Mouse (Mus musculus) heart, embryonic 13.5 days (tissue): ENCODE data around the gene Olfr458. TPM values are rescaled to one million over a fixed set of nuclear protein-coding genes. Genes with fewer than 3 reads are reported as not detected.
"Not testable (repeated sequence)": the region's sequence is repeated elsewhere in the genome, so short reads cannot be mapped to it uniquely, and the experiment has no call there.

Experiments
- ATAC-seq: fragments of 200-750 bp; cut with Nextera tagmentation; 2 replicates; pipeline ENCODE4 v1.8.0; 2017; ENCODE audit warnings: moderate TSS enrichment; ENCODE audit not compliant: insufficient number of reproducible peaks, low FRiP score, low TSS enrichment; ENCODE audit errors: extremely low read depth
- H3K27ac ChIP-seq: fragments of 300-500 bp; sonication (generic); replicated peaks from 2 replicates; pipeline ENCODE4 v1.5.1; 2015; ENCODE audit warnings: moderate library complexity, mild to moderate bottlenecking, inconsistent platforms
- H3K27me3 ChIP-seq: fragments of 300-500 bp; sonication (generic); replicated peaks from 2 replicates; pipeline ENCODE4 v1.6.1; 2015; ENCODE audit warnings: mild to moderate bottlenecking, inconsistent platforms
- H3K36me3 ChIP-seq: fragments of 300-500 bp; sonication (generic); 2 replicates; pipeline ENCODE4 v1.6.1; 2015; ENCODE audit warnings: mild to moderate bottlenecking, inconsistent platforms
- H3K4me1 ChIP-seq: fragments of 300-500 bp; sonication (generic); 2 replicates; pipeline ENCODE4 v1.6.1; 2015; ENCODE audit warnings: inconsistent platforms
- H3K4me2 ChIP-seq: fragments of 300-500 bp; sonication (generic); 2 replicates; pipeline ENCODE4 v1.6.1; 2015; ENCODE audit warnings: inconsistent platforms, mild to moderate bottlenecking, moderate library complexity
- H3K4me3 ChIP-seq: fragments of 300-500 bp; sonication (generic); 2 replicates; pipeline ENCODE4 v1.5.1; 2015; ENCODE audit warnings: moderate library complexity, mild to moderate bottlenecking, inconsistent platforms
- H3K9ac ChIP-seq: fragments of 300-500 bp; sonication (generic); 2 replicates; pipeline ENCODE4 v1.6.1; 2015; ENCODE audit warnings: inconsistent platforms, mild to moderate bottlenecking, moderate library complexity
- H3K9me3 ChIP-seq: fragments of 300-500 bp; sonication (generic); 2 replicates; pipeline ENCODE4 v1.6.1; 2016; ENCODE audit warnings: inconsistent platforms
- WGBS: fragments of 180-500 bp; shearing (Covaris S2); methylation state at CpG from one replicate; pipeline ENCODE4 v1.1.7; 2015; ENCODE audit warnings: mixed read lengths; 5-methylcytosine and 5-hydroxymethylcytosine counted together
- polyA plus RNA-seq: library from polyadenylated mRNA; unstranded; fragments of >200 nt; fragmentation: Nextera tagmentation; extraction: Ambion mirVana; gene quantifications from 2 replicates; pipeline ENCODE4 v1.2.1, GENCODE M21; 2015

Olfr458 gene
- not detected in 2 replicates for polyA plus RNA-seq

DNA sequence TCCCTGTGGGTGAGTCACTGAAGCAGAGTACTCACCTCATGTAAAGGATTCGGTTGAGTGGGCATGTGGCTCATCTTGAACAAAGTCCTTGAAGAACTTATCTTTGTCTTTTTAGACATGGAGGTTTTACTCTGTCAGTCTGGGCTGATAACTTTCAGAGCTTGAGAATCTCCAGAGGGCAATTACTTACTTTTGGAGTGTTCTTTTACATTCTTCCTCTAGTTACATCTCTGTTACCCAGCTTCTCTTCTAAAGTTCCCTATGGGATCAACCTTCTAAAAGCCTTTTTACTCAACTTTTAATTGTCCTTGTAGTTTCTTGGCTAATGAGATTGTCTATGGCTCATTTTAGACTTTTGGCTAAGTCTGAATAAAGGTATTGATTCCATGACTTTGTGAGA lies at the start of gene Olfr458:
Gene Olfr458, minus strand, starts transcription at position 101 of the 400 bp plus-strand sequence.
- H3K9me3 ChIP-seq: no peaks in the 10 kb centered on the region
- H3K4me2 ChIP-seq: no peak within 1 kb of the TSS
- no peaks in the 10 kb centered on the region for H3K27me3 ChIP-seq
- no peaks in the 10 kb centered on the region for H3K4me1 ChIP-seq
- H3K4me3 ChIP-seq: no peak within 1 kb of the TSS
- no peak within 1 kb of the TSS for H3K27ac ChIP-seq
- no peak within 1 kb of the TSS for H3K9ac ChIP-seq
- H3K36me3 ChIP-seq: no peaks in the 10 kb centered on the region
- no peak for ATAC-seq
- 39% methylated on average over 1 of the region's 1 CpGs for WGBS

DNA sequence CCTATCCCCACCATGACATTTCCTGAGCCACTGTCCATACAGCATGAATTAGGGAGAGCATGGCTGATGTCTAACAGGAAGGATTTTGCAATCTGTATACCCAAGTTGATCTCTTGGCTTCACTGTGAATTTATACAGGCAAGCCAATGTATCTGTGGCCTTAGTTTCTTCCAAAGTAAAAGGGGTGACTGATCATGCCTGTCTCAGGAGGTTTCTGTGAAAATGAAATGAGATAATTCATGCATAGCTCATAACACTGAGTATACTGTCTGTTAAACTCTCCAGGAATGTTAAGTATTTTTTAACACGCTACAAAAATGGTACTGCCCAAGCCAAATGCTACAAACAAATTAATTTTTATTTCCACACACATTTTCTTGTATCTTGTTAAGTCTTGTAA lies 48.5 kb upstream of the Olfr458 start:
- 41% methylated on average over 1 of the region's 1 CpGs for WGBS
- no peaks in the 10 kb centered on the region for H3K27me3 ChIP-seq
- no peaks in the 10 kb centered on the region for H3K36me3 ChIP-seq
- no peaks in the 10 kb centered on the region for H3K4me1 ChIP-seq
- no peak overlapping the region for H3K9ac ChIP-seq
- no peak overlapping the region for H3K4me3 ChIP-seq
- H3K9me3 ChIP-seq: no peaks in the 10 kb centered on the region
- no peak overlapping the region for H3K27ac ChIP-seq
- H3K4me2 ChIP-seq: no peak overlapping the region
- ATAC-seq: no peak

DNA sequence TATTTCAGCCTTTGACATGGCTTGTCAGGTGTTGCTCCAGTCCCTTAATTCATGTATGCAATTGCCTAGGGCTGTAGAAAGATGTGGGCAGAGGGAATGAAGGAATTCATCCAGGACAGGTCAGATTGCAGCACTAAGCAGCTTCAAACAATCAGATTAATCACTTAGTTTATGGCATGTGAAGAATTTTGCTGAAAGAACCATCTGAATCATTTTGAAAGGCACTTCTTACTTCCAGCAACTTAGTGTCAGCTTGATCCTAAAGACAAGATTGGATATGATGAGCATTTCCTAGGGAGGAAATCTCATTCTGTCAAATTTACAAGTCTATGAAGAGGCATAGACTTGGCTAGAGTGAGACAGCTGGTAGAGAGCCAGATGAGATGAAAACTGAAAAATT lies 44.3 kb upstream of the Olfr458 start:
- Histone ChIP-seq H3K4me3 (no peak overlapping the region), H3K36me3 (no peaks in the 10 kb centered on the region), H3K27ac (no peak overlapping the region), H3K27me3 (no peaks in the 10 kb centered on the region), H3K4me1 (no peaks in the 10 kb centered on the region), H3K4me2 (no peak overlapping the region), H3K9ac (no peak overlapping the region), H3K9me3 (no peaks in the 10 kb centered on the region)
- no peak for ATAC-seq

DNA sequence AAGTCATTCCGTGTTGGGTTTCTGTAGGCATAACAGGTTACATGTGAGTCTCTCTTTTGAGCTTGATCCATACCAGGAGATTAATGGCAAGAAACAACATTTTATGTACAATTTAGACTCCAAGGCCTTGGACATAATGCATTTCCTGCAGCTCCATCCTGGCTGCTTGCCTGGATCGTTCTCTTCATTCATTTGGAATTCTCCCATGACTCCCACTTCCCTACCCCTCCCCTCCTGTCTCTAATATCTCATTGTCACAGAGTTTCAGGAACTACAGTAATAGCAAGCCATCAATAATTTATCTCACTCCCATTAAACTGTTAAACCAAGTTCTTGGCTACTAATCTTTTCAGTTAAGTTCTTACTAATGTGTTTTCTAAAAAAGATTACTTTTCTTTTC lies 38.5 kb upstream of the Olfr458 start:
- no peaks in the 10 kb centered on the region for H3K4me1 ChIP-seq
- H3K4me2 ChIP-seq: no peak overlapping the region
- H3K36me3 ChIP-seq: no peaks in the 10 kb centered on the region
- H3K27ac ChIP-seq: no peak overlapping the region
- 77% methylated on average over 2 of the region's 2 CpGs for WGBS
- H3K4me3 ChIP-seq: no peak overlapping the region
- no peak overlapping the region for H3K9ac ChIP-seq
- ATAC-seq: no peak
- H3K27me3 ChIP-seq: no peaks in the 10 kb centered on the region
- no peaks in the 10 kb centered on the region for H3K9me3 ChIP-seq

DNA sequence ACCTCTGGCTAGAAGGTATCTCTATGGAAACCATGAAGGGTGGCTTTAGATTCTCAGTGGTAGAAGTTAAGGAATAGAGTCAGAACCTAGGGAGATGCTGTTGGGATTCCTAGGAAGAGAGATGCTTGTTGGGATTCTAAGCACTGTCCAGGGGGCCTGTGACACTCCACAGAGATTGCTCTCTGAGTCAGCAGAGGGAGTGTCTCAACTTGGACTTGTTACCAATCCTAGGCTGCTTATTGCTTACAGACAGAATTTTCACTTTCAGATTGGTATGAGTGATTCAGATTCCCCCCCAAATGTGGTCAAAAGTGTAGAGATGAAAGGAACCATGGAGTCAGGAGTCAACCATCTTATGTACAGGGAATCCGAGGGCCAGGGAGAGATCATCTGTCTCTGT lies 24.7 kb upstream of the Olfr458 start:
- Histone ChIP-seq H3K27ac (no peak overlapping the region), H3K4me3 (no peak overlapping the region), H3K27me3 (no peaks in the 10 kb centered on the region), H3K4me1 (no peaks in the 10 kb centered on the region), H3K9ac (no peak overlapping the region), H3K9me3 (no peaks in the 10 kb centered on the region), H3K36me3 (no peaks in the 10 kb centered on the region), H3K4me2 (no peak overlapping the region)
- 43% methylated on average over 1 of the region's 1 CpGs for WGBS
- ATAC-seq: no peak

DNA sequence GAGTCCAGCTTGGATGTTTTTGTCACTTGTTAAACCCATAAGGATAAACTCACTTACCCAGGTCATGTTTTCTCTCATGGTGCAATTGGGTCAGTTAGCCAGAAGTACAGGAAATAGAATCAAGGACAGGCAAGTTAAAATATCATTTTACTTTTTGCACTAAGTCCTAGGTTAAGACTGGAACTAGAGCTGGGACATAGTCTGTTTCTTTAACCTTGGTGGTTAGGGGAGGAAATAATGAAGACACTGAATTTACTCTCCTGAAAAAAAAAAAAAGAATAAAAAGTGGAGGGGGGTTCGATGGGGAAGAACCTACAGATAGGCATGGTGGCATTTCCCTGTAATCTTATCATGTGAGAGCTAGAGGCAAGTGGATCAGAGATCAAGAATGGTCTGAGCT lies 22.1 kb upstream of the Olfr458 start, which contains the start of gene Olfr456:
Gene Olfr456, minus strand, starts transcription at position 101 of the 400 bp plus-strand sequence.
- ATAC-seq: no peak
- H3K27me3 ChIP-seq: no peaks in the 10 kb centered on the region
- WGBS: 48% methylated on average over 1 of the region's 1 CpGs

DNA sequence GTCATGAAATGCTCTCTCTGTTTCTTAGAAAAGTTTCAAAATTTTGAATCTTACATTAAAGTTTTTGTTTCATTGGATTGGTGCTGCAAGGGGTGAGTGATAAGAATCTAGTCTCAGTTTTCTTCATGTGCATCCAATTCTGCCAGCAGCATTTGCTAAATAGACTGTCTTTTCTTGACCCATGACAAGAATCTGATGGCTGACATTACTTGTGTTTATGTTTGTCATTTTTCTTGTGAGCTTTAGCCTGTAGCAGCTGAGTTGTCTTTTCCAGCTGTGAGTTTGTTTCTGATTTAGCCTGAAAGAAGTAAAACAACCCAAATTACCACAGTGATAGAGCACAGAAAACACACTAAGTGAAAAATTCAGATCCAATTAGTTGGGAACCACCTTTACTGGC lies 19.6 kb upstream of the Olfr458 start:
- Histone ChIP-seq H3K27ac (no peak overlapping the region), H3K9me3 (no peaks in the 10 kb centered on the region), H3K27me3 (no peaks in the 10 kb centered on the region), H3K9ac (no peak overlapping the region), H3K4me1 (no peaks in the 10 kb centered on the region), H3K4me3 (no peak overlapping the region), H3K36me3 (no peaks in the 10 kb centered on the region), H3K4me2 (no peak overlapping the region)
- ATAC-seq: no peak

More for the DNA sequence above, 22.1 kb upstream of the Olfr458 start, which contains the start of gene Olfr456:
- Histone ChIP-seq H3K9me3 (no peaks in the 10 kb centered on the region), H3K4me1 (no peaks in the 10 kb centered on the region), H3K4me3 (no peak within 1 kb of the TSS), H3K9ac (no peak within 1 kb of the TSS), H3K36me3 (no peaks in the 10 kb centered on the region), H3K4me2 (no peak within 1 kb of the TSS), H3K27ac (no peak within 1 kb of the TSS)

DNA sequence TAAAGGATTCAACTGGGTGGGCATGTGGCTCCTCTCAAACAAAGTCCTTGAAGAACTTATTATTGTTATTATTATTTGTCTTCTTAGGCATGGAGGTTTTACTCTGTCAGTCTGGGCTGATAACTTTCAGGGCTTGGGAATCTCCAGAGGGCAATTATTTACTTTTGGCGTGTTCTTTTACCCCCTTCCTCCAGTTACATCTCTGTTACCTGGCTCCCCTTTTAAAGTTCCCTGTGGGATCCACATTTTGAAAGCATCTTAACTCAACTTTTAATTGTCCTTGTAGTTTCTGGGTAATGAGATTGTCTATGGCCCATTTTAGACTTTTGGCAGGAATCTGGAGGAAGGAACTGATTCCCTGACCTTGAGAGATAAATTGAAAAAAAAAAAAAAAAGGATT lies 11.2 kb upstream of the Olfr458 start, which contains the start of gene Olfr457:
Gene Olfr457, minus strand, starts transcription at position 101 of the 400 bp plus-strand sequence.
- no peaks in the 10 kb centered on the region for H3K36me3 ChIP-seq
- H3K9ac ChIP-seq: no peak within 1 kb of the TSS
- ATAC-seq: no peak
- H3K27ac ChIP-seq: no peak within 1 kb of the TSS
- WGBS: 67% methylated on average over 1 of the region's 1 CpGs
- no peaks in the 10 kb centered on the region for H3K4me1 ChIP-seq
- no peak within 1 kb of the TSS for H3K4me2 ChIP-seq
- no peaks in the 10 kb centered on the region for H3K9me3 ChIP-seq
- no peak within 1 kb of the TSS for H3K4me3 ChIP-seq
- H3K27me3 ChIP-seq: no peaks in the 10 kb centered on the region

DNA sequence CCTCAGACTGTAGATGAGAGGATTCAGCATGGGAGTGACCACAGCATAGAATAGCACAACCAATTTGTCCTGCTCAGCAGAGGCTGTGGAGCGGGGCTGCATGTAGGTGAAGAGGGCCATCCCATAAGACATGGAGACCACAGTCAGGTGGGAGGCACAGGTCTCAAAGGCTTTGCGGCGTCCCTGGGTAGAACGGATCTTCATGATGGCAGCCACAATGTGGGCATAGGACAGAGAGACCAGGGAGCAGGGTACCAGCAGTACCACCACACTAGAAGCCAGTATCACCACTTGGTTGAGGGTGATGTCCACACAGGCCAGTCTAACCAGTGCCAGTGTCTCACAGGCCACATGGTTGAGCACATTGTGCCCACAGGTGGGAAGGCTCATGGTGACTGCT lies 6.3 kb upstream of the Olfr458 start:
- not testable (repeated sequence) for H3K9me3 ChIP-seq, H3K4me1 ChIP-seq, H3K4me2 ChIP-seq, H3K27me3 ChIP-seq, H3K4me3 ChIP-seq, H3K9ac ChIP-seq, H3K36me3 ChIP-seq, H3K27ac ChIP-seq, ATAC-seq
- 84% methylated on average over 4 of the region's 4 CpGs for WGBS

DNA sequence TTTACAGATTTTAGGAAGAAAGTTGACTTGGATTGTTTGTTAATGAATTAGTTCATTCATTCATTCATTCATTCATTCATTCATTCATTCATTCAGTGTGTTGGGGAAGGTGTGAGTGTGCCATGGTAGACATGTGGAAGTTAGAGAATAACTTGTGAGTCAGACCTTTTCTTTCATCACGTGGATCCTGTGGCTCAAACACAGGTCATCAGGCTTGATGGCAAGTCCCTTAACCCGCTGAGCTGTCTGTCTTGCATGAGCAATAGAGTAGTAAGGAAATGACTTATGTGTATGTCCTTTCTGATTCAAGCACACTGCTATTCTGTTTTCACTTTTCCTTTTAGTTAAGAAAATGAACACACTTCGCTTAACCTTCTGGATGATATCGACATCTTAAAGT lies 5.5 kb upstream of the Olfr458 start:
- Histone ChIP-seq H3K4me2 (no peak overlapping the region), H3K27ac (no peak overlapping the region), H3K4me1 (no peaks in the 10 kb centered on the region), H3K4me3 (no peak overlapping the region), H3K9ac (no peak overlapping the region), H3K9me3 (no peaks in the 10 kb centered on the region), H3K36me3 (no peaks in the 10 kb centered on the region), H3K27me3 (no peaks in the 10 kb centered on the region)
- no peak for ATAC-seq
- WGBS: 80% methylated on average over 4 of the region's 4 CpGs

DNA sequence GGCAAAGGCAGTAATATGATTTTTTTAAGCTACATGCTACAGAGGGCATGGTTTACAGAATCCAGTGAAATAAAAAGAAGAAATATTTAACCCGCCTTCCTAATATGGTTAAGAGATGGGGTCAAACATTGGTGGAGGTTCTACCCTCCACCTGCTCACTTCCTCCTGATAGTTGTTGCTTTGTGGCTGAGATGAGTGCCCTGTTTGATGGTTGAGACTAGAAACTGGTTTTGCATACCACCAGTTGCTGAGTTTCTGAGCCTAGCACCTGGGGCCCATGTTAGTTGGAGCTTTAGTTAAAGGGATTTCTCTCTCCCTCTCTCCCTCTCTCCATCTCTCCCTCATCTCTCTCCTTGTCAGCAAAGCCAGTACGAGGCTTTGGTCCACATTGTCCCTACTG lies 17.6 kb downstream of the Olfr458 start:
- H3K9me3 ChIP-seq: no peaks in the 10 kb centered on the region
- no peaks in the 10 kb centered on the region for H3K4me1 ChIP-seq
- no peaks in the 10 kb centered on the region for H3K27me3 ChIP-seq
- 76% methylated on average over 2 of the region's 2 CpGs for WGBS
- no peak overlapping the region for H3K4me3 ChIP-seq
- no peaks in the 10 kb centered on the region for H3K36me3 ChIP-seq
- no peak overlapping the region for H3K9ac ChIP-seq
- no peak for ATAC-seq
- H3K27ac ChIP-seq: no peak overlapping the region
- no peak overlapping the region for H3K4me2 ChIP-seq

DNA sequence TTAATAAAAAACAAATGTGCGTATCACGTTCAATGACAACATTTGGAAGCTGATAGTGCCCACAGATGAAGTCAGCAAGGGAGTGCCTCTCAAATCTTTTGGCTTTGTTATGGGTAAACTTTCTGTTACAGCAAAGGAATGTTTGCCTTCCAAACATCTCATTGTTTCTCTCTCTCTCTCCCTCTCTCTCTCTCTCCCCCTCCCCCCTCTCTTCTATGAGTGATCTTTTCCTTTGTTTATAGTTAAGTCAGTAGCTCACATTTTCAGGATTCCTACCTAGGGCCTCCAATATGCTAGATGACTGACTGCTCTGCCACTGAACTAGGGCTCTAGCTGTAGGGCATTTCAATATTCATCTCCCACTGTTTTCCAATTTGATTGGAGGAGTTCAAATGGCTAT lies 20.5 kb downstream of the Olfr458 start:
- H3K4me2 ChIP-seq: no peak overlapping the region
- H3K4me1 ChIP-seq: no peaks in the 10 kb centered on the region
- no peaks in the 10 kb centered on the region for H3K9me3 ChIP-seq
- no peaks in the 10 kb centered on the region for H3K27me3 ChIP-seq
- no peak overlapping the region for H3K9ac ChIP-seq
- no peak for ATAC-seq
- H3K4me3 ChIP-seq: no peak overlapping the region
- H3K27ac ChIP-seq: no peak overlapping the region
- 69% methylated on average over 2 of the region's 2 CpGs for WGBS
- no peaks in the 10 kb centered on the region for H3K36me3 ChIP-seq
